Mouse (Mus musculus): Measurements from ENCODE around the gene Onecut1. TPM values are rescaled to one million over a fixed set of nuclear protein-coding genes. Genes with fewer than 3 reads are reported as not detected.
A peak's percentile ranks its signal among the peaks of the same experiment; 100 is the strongest.

Gene Onecut1
- polyA plus RNA-seq, 1 experiment from 2014 or later, result 3.5 TPM

DNA sequence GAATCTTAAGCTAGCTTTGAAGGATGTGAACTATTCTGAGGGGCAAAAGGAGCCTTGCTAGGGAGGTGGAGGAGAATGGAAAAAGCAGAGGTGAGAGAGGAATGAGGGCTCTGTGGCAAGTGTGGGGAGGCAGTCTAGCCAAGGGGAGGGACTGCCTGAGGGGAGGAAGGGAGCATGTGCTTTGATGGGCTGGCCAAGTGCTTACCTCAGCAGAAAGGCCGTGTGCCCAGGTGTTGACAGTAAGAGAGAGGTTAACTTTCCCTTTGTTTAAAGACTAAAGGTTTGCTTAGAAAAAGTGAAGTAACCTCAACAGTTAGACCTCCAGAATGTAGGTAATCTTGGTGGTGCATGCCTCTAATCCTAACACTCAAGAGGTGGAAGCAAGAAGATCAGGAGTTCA, 59.7 kb downstream of the Onecut1 start:
- Histone ChIP-seq H3K4me2 (ENCODE audit: low read depth, low read length) (no peak overlapping the region), H3K27me3 (ENCODE audit: control insufficient read depth, insufficient read depth, low read length) (no peaks in the 10 kb centered on the region), H3K9ac (replicated peaks; ENCODE audit: low read depth, low read length) (no peak overlapping the region), H3K9me3 (ENCODE audit: control insufficient read depth, low read length) (no peaks in the 10 kb centered on the region), H3K4me3 (ENCODE audit: low read depth, low read length) (no peak overlapping the region), H3K27ac (ENCODE audit: low read depth, low read length) (no peak overlapping the region), H3K36me3 (ENCODE audit: control insufficient read depth, insufficient read depth, low read length) (no peaks in the 10 kb centered on the region), H3K4me1 (ENCODE audit: control insufficient read depth, insufficient read depth, low read length) (no peaks in the 10 kb centered on the region)
- no peak for ATAC-seq (ENCODE audit: low read depth)
- WGBS, result 68% methylated on average over 1 of the region's 1 CpGs

DNA sequence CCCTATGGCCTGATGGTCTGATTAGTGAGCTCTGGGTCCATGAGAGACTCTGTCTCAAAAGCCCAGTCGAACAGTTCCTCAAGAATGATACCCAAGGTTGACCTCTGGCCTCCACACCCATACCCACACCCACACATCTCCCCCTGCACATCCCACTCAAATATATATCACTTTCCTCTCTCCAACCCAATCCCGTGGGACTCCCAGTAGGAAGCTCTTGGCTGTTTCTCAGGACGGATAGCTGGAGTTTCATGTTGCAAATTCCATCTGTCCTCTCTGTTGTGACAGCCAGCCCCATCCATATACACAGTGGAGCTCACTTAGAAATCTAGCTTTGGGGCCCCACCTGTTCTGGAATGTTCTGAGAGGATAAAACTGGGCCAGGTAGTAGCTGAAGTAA, 61.2 kb downstream of the Onecut1 start:
- ATAC-seq (ENCODE audit: low read depth), result no peak
- Histone ChIP-seq H3K36me3 (ENCODE audit: control insufficient read depth, insufficient read depth, low read length) (no peaks in the 10 kb centered on the region), H3K4me3 (ENCODE audit: low read depth, low read length) (no peak overlapping the region), H3K4me1 (ENCODE audit: control insufficient read depth, insufficient read depth, low read length) (no peaks in the 10 kb centered on the region), H3K9ac (replicated peaks; ENCODE audit: low read depth, low read length) (no peak overlapping the region), H3K4me2 (ENCODE audit: low read depth, low read length) (no peak overlapping the region), H3K9me3 (ENCODE audit: control insufficient read depth, low read length) (no peaks in the 10 kb centered on the region), H3K27ac (ENCODE audit: low read depth, low read length) (no peak overlapping the region), H3K27me3 (ENCODE audit: control insufficient read depth, insufficient read depth, low read length) (no peaks in the 10 kb centered on the region)
- WGBS, result 71% methylated on average over 3 of the region's 3 CpGs

DNA sequence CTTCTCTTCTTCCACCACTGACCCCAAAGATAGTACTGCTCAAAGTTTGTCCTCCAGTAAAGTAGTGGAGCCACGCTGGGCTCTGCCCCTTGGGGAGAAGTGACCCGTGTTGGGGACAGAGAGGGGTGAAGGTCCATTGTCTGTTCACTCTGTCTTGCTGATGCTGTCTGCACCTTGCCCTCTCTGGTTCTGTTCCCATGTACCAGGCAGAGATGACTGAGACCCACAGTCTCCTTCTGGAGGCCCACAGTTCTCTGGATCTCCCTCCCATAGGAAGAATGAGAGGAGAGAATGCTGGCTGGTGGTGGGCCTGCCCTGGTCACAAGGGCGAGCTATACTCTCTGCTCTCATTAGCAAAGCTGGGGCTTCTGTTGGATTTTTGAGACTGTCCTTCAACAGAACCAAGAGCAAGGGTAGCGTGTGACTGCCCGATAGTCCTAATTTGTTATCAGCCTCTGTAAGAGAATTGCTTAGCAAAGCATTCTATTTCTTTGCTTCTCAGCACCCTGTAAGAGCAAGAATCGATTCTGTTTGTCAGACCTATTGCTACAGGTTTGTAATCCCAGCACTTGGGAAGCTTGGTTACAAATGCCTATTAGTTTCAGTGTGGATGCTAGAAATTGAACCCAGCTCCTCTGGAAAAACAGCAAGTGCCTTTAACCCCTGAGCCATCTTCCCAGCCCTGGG, 61.7 kb downstream of the Onecut1 start:
- Histone ChIP-seq H3K27me3 (ENCODE audit: control insufficient read depth, insufficient read depth, low read length) (no peaks in the 10 kb centered on the region), H3K4me2 (ENCODE audit: low read depth, low read length) (no peak overlapping the region), H3K36me3 (ENCODE audit: control insufficient read depth, insufficient read depth, low read length) (no peaks in the 10 kb centered on the region), H3K4me1 (ENCODE audit: control insufficient read depth, insufficient read depth, low read length) (no peaks in the 10 kb centered on the region), H3K9me3 (ENCODE audit: control insufficient read depth, low read length) (no peaks in the 10 kb centered on the region), H3K9ac (replicated peaks; ENCODE audit: low read depth, low read length) (no peak overlapping the region), H3K27ac (ENCODE audit: low read depth, low read length) (no peak overlapping the region), H3K4me3 (ENCODE audit: low read depth, low read length) (no peak overlapping the region)
- WGBS, result 81% methylated on average over 6 of the region's 6 CpGs
- ATAC-seq (ENCODE audit: low read depth), result no peak

GRCm38 (mm10) chr9:74925220-74925769, 63.6 kb downstream of the Onecut1 start:
- WGBS, result 20% methylated on average over 10 of the region's 10 CpGs
- Histone ChIP-seq H3K4me1 (ENCODE audit: control insufficient read depth, insufficient read depth, low read length) (no peaks in the 10 kb centered on the region), H3K9ac (replicated peaks; ENCODE audit: low read depth, low read length) (no peak overlapping the region), H3K9me3 (ENCODE audit: control insufficient read depth, low read length) (no peaks in the 10 kb centered on the region), H3K36me3 (ENCODE audit: control insufficient read depth, insufficient read depth, low read length) (no peaks in the 10 kb centered on the region), H3K27me3 (ENCODE audit: control insufficient read depth, insufficient read depth, low read length) (no peaks in the 10 kb centered on the region), H3K27ac (ENCODE audit: low read depth, low read length) (peak overlapping the region; percentile 55; the same call in 1 of the 2 replicates), H3K4me2 (ENCODE audit: low read depth, low read length) (no peak overlapping the region), H3K4me3 (ENCODE audit: low read depth, low read length) (no peak overlapping the region)
- peak; percentile 58 for ATAC-seq (ENCODE audit: low read depth)

DNA sequence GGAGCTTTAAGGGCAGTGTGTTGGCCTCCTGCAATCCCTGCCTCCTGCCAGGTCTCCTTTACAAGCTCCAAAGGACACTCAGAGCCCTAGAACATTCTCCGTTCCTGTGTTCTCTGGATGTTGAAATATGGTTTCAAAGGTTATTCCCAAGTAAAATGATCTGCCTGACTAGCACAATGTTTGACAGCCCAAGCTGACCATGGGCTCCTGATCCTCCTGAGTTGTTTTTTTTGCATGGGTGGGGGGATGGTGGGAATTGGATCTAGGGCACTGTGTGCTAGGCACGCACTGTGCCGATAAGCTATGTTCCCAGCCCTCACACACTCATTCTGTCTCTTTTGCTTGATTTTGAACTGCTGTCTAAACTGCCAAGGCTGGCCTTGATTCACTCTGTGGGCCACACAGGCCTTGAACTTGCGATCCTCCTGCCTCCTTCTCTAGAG, 68.3 kb downstream of the Onecut1 start:
- H3K27ac ChIP-seq (ENCODE audit: low read depth, low read length), result no peak overlapping the region
- H3K9ac ChIP-seq (replicated peaks; ENCODE audit: low read depth, low read length), result no peak overlapping the region
- 95% methylated on average over 4 of the region's 4 CpGs for WGBS
- no peaks in the 10 kb centered on the region for H3K36me3 ChIP-seq (ENCODE audit: control insufficient read depth, insufficient read depth, low read length)
- H3K4me2 ChIP-seq (ENCODE audit: low read depth, low read length), result no peak overlapping the region
- ATAC-seq (ENCODE audit: low read depth), result no peak
- no peaks in the 10 kb centered on the region for H3K27me3 ChIP-seq (ENCODE audit: control insufficient read depth, insufficient read depth, low read length)
- H3K9me3 ChIP-seq (ENCODE audit: control insufficient read depth, low read length), result no peaks in the 10 kb centered on the region
- H3K4me3 ChIP-seq (ENCODE audit: low read depth, low read length), result no peak overlapping the region
- no peaks in the 10 kb centered on the region for H3K4me1 ChIP-seq (ENCODE audit: control insufficient read depth, insufficient read depth, low read length)

DNA sequence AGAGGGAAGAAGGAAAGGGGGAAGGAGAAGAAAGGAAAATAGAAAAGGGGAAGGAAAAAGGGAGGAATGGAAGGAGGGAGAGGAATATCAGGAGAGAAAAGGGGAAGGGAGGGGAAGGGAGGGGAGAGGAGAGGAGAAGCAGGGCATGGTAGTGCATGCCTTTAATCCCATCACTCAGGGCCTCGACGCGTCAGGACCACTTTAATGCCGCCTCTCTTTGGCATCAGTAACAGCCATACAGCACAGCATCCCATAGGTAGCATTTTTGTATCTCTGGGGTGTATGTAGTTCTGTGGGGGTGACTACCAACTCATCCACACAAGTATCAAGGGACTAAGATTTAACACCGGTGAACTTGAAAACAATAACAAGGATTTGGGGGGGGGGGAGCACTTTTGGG, 68.9 kb downstream of the Onecut1 start:
- H3K4me2 ChIP-seq (ENCODE audit: low read depth, low read length), result no peak overlapping the region

DNA sequence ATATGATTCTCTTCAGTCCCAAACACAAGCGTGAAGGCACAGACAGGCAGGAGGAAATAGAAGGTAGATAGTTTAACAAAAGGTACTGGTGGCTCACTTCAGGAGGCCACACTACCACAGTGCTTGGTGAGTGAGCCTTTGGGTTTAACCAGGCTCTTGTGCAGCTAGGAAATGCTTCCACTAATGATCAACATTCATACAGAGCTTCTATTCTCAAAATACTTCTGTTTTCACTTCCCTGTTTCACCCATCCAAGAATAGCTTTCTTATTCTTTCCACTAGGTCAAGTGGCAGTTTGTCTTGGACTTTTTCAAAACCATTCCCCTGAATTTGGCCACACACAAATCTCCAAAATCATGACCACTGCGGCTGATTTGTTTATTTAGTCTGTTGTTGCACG, 73.6 kb downstream of the Onecut1 start:
- no peaks in the 10 kb centered on the region for H3K9me3 ChIP-seq (ENCODE audit: control insufficient read depth, low read length)
- no peak overlapping the region for H3K4me2 ChIP-seq (ENCODE audit: low read depth, low read length)
- H3K36me3 ChIP-seq (ENCODE audit: control insufficient read depth, insufficient read depth, low read length), result no peaks in the 10 kb centered on the region
- no peak overlapping the region for H3K27ac ChIP-seq (ENCODE audit: low read depth, low read length)
- no peak overlapping the region for H3K9ac ChIP-seq (replicated peaks; ENCODE audit: low read depth, low read length)
- no peaks in the 10 kb centered on the region for H3K27me3 ChIP-seq (ENCODE audit: control insufficient read depth, insufficient read depth, low read length)
- no peak for ATAC-seq (ENCODE audit: low read depth)
- H3K4me3 ChIP-seq (ENCODE audit: low read depth, low read length), result no peak overlapping the region
- 88% methylated on average over 3 of the region's 3 CpGs for WGBS
- H3K4me1 ChIP-seq (ENCODE audit: control insufficient read depth, insufficient read depth, low read length), result no peaks in the 10 kb centered on the region

More for the DNA sequence above, 68.9 kb downstream of the Onecut1 start:
- Histone ChIP-seq H3K27ac (ENCODE audit: low read depth, low read length) (no peak overlapping the region), H3K4me3 (ENCODE audit: low read depth, low read length) (no peak overlapping the region), H3K9ac (replicated peaks; ENCODE audit: low read depth, low read length) (no peak overlapping the region), H3K36me3 (ENCODE audit: control insufficient read depth, insufficient read depth, low read length) (no peaks in the 10 kb centered on the region), H3K4me1 (ENCODE audit: control insufficient read depth, insufficient read depth, low read length) (no peaks in the 10 kb centered on the region), H3K9me3 (ENCODE audit: control insufficient read depth, low read length) (no peaks in the 10 kb centered on the region), H3K27me3 (ENCODE audit: control insufficient read depth, insufficient read depth, low read length) (no peaks in the 10 kb centered on the region)
- WGBS, result 75% methylated on average over 5 of the region's 5 CpGs
- ATAC-seq (ENCODE audit: low read depth), result no peak

- no peaks in the 10 kb centered on the region for H3K27me3 ChIP-seq (ENCODE audit: control insufficient read depth, insufficient read depth, low read length)
- H3K27ac ChIP-seq (ENCODE audit: low read depth, low read length), result no peak overlapping the region
- H3K9ac ChIP-seq (replicated peaks; ENCODE audit: low read depth, low read length), result no peak overlapping the region
- H3K4me3 ChIP-seq (ENCODE audit: low read depth, low read length), result no peak overlapping the region
- H3K4me2 ChIP-seq (ENCODE audit: low read depth, low read length), result no peak overlapping the region
- H3K36me3 ChIP-seq (ENCODE audit: control insufficient read depth, insufficient read depth, low read length), result no peaks in the 10 kb centered on the region
- no peaks in the 10 kb centered on the region for H3K4me1 ChIP-seq (ENCODE audit: control insufficient read depth, insufficient read depth, low read length)
- no peak for ATAC-seq (ENCODE audit: low read depth)
- 96% methylated on average over 3 of the region's 3 CpGs for WGBS
- no peaks in the 10 kb centered on the region for H3K9me3 ChIP-seq (ENCODE audit: control insufficient read depth, low read length)
Measured at GRCm38 (mm10) chr9:74937761-74938160, 76.0 kb downstream of the Onecut1 start.

GRCm38 (mm10) chr9:74938670-74939534, 77.2 kb downstream of the Onecut1 start:
- Histone ChIP-seq H3K36me3 (ENCODE audit: control insufficient read depth, insufficient read depth, low read length) (no peaks in the 10 kb centered on the region), H3K4me1 (ENCODE audit: control insufficient read depth, insufficient read depth, low read length) (no peaks in the 10 kb centered on the region), H3K4me2 (ENCODE audit: low read depth, low read length) (no peak overlapping the region), H3K9me3 (ENCODE audit: control insufficient read depth, low read length) (no peaks in the 10 kb centered on the region), H3K9ac (replicated peaks; ENCODE audit: low read depth, low read length) (no peak overlapping the region), H3K27me3 (ENCODE audit: control insufficient read depth, insufficient read depth, low read length) (no peaks in the 10 kb centered on the region), H3K4me3 (ENCODE audit: low read depth, low read length) (no peak overlapping the region), H3K27ac (ENCODE audit: low read depth, low read length) (no peak overlapping the region)
- WGBS, result 88% methylated on average over 12 of the region's 12 CpGs
- no peak for ATAC-seq (ENCODE audit: low read depth)

Measured in neural tube, embryonic 14.5 days (tissue).